Mouse (Mus musculus): Measurements from ENCODE around the gene Zfp768.
A peak's percentile ranks its signal among the peaks of the same experiment; 100 is the strongest.
"Not testable (repeated sequence)": the region's sequence is repeated elsewhere in the genome, so short reads cannot be mapped to it uniquely, and the experiment has no call there.

Zfp768 gene

DNA sequence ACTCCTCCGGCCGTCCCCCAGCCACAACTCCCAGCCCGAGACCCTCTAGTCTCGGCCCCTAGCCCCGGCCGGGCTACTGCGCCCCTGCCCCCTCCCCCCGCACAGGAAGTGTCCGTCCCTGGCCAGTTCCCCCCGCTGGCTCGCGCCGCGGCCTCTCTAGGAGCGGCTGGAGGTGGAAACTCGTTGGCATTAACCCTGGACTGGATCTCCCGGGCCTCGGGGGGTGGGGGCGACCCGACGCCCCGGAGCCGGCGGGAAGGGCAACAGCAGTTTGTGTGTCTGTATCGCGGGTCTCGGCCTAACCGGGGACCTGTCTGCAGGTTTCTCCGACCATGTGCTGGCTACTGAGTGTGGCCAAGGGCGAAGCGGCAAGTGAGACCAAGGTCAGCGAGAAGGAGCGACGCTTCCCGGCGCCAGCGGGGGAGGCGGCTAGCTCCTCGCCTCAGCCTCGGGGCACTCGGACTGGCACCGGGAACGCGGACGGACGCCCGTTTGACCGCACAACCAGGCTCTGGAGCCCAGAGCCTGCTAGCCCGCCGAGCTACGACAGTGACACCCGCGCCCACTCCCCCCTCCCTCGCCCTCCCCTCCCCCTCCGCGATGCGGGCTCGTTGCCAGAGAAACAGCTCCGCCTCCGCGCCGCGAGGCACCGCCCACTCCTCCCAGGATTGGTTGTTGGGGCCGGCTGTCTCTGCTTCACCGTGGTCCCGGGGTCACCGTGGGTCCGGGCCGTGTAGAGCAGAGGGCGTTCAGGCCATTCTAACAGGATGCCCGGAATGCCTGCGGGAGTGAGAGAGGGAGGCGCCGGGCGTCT, at the start of gene Zfp768:
Zfp768 (minus strand) TSS at position 78 of the 814 bp plus-strand sequence.
- DNase-seq: peak; percentile 76 to 90

DNA sequence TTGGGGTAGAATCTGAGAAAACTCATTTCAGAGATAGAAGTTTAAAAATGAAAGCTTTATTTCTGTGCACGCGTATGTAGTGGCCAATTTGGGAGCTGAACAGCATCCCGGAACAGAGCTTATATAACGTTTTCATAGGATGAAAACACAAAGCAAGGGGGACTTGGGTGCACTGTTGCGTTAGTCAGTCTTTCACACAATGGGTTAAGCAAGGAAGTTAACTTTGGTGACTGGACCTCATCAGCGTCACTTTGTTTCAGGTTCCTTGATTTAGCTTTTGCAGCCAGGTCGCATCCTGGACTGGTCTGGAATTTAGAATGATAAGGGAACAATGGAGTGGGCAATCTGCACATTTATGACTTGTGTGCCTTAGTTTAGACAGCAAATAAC, 48.5 kb upstream of the Zfp768 start:
- no peak for DNase-seq

DNA sequence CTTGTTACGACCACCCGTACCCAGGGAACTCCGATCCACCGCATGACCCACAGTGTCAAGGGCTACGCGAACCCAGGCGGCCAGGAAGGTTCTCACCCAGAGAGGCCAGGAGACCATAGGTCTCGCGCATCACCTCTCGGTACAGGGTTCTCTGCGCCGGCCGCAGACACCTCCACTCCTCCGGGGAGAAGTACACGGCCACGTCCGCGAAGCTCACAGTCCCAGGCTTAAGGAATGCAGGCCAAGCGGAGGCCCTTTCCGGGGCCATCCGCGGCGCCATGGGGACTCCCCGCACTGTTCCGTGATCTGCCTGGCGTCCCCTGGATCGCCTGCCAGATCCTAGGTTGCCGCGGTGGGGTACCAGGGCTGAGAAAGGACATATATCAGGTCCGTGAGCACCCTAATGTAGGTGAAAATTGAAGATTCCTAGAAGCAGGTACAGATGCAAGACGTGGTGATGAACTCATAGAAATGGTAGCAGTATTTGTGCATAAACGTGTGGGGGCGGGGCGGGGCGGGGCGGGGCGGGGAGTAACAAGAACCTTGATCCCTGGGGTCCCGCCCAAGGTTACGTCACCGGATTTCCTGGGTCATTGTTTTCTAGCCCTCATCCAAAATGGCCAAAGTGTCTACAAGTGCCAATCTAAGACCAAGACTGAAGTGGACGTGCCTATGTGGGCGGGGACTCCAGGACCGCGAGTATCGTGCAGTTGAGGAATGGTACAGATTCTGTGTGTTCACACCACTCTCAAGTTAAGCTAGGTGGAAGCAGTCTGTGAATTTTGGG, 48.0 kb upstream of the Zfp768 start, which contains the start of gene E430018J23Rik:
E430018J23Rik (minus strand) TSS at position 473 of the 787 bp plus-strand sequence.
- peak; percentile 90 to 94 for DNase-seq

DNA sequence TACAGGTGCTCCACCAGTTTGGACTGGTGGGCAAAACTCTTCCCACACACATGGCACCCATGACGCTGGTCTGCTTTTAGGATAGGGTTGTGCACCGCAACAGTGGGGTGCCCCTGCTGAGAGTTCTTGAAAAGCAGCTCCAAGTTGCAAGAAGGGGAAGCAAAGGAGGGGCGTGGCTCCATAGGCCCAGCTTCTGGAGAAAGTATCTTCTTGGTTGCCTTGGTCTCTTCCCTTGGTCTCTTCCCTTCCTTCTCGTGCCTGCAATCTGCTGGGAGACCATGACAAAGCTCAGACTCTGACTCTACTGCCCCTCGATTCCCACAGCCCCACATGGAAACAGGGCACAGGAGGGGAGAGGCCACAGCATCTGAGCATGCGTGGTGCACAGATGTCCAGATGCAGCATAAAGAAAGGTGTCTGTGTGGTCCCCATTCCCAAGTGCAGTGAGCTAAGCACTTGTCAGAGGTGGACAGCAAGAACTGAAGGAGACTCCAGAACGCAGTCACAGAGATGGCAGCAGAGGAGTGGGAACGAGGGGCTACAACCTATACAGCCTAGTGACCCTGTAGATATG, 46.9 kb upstream of the Zfp768 start:
- no peak for DNase-seq

DNA sequence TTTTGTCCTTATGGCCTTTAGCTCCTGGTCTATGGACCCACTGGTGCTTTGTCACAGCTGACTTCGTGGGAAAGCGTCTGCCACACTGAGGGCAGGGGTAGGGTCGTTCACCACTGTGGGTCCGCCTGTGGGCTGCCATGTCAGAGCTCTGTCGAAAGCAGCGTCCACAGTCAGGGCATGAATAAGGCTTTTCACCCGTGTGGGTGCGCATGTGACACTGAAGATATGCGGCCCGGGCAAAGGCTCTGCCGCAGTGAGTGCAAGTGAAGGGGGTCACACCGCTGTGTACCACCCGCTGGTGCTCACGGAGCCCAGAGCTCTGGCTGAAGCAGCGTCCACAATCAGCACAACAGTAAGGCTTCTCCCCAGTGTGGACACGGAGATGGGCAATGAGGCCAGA, 46.1 kb upstream of the Zfp768 start:
- DNase-seq: no peak

DNA sequence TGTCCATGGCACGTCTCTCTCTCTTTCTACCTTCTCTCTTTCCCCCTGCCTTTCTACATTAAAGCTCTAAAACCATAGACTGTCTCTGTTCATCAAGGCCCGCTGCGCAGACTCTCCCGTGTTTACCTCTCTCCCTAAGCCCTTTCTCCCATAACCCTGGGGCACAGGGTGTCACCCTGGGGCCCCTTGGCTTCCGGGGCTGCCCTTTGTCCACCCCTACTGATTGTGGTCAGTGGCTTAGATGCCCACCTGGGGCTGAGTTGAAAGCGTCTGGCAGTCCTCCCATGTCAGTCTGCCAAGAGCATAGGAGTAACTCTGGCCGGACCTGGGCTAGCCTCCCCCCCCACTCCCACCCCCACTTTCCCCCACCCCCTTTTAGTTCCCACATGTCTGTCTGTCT, 44.9 kb upstream of the Zfp768 start:
- no peak for DNase-seq

DNA sequence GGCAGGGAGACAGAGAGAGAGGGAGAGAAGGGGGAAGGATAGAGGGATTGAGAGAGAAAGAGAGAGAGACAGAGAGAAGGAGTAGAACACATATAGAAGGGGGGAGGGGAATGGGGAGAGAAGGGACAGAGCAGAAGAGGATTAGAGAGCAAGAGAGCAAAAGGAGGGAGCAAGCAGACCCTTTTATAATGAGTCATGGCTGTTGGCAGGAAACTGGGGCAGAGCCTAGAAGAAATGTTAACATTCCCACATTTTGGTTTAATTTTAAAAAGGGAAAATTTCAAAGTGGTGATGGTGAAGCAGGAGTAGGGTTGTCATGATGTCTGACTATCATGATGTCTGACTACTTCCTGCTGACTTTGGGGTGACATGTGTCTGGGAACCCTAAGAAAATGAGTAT, 42.8 kb upstream of the Zfp768 start:
- not testable (repeated sequence) for DNase-seq

DNA sequence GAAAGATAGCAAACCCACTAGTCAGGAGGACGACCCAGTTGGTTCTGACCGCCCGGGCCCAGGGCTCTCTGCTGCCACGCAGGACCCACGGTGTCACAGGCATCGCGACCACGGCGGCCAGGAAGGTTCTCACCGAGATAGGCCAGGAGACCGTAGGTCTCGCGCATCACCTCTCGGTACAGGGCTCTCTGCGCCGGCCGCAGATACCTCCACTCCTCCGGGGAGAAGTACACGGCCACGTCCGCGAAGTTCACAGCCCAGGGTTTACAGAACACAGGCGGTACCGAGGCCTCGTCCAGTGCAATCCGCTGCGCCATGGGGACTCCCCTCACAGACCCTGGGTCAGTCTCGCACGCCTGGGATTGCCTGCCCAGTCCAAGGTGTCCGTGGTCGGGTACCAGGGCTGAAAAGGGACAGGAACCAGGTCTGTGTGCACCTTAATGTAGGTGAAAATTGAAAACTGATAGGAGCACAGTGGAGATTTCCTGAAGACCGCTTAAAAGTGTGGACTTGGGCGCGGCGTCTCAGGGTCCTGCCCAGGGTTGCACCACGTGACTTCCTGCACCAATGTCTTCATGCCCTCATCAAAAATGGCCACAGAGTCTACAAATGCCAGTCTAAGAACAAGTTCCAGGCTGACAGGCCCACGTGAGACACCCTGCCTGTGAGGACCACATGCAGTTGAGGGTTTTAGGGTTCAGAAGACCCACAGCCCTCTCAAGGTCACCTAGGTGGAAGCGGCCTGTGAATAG, 41.4 kb upstream of the Zfp768 start, which contains the start of gene 9130019O22Rik:
9130019O22Rik (minus strand) TSS at position 526 of the 752 bp plus-strand sequence.
- peak; percentile 71 to 88 for DNase-seq

DNA sequence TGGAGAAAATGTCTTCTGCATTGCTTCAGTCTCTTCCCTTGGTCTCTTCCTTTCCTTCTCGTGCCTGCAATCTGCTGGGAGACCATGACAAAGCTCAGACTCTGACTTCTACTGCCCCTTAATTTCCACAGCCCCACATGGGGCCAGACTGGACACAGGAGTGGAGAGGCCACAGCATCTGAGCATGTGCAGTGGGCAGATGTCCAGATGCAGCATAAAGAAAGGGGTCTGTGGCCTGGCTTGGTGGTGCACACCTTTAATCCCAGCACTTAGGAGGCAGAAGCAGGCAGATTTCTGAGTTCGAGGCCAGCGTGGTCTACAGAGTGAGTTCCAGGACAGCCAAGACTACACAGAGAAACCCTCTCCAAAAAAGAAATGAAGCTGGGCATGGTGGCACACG, 40.2 kb upstream of the Zfp768 start:
- not testable (repeated sequence) for DNase-seq

DNA sequence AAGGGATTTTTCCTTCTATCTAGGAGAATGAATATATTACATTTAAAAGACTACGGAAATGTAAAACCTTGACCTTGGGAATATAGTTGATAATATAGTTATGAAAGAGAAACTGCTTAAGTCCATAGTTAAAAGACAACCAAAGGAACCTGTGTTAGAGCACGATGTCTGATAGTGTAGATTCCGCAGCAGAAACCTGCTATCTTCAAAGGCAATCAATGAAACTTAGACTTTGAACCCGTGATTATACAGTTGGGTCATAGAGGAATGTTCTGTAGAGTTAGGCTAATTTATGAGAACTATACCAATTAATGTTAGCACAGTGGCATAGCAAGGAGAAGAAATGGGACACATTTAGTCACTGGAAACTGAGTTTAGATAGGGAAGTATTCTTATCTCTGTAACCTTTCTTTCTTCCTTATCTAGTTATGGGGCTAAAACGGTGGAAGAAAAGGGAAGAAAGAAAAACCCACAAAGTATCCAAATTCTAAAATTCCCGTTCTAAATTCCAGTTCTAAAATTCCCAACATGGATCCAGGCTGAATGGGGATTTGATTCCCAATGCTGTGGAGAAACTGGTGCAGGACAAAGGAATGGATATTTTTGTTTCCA, 33.0 kb upstream of the Zfp768 start:
- no peak for DNase-seq

DNA sequence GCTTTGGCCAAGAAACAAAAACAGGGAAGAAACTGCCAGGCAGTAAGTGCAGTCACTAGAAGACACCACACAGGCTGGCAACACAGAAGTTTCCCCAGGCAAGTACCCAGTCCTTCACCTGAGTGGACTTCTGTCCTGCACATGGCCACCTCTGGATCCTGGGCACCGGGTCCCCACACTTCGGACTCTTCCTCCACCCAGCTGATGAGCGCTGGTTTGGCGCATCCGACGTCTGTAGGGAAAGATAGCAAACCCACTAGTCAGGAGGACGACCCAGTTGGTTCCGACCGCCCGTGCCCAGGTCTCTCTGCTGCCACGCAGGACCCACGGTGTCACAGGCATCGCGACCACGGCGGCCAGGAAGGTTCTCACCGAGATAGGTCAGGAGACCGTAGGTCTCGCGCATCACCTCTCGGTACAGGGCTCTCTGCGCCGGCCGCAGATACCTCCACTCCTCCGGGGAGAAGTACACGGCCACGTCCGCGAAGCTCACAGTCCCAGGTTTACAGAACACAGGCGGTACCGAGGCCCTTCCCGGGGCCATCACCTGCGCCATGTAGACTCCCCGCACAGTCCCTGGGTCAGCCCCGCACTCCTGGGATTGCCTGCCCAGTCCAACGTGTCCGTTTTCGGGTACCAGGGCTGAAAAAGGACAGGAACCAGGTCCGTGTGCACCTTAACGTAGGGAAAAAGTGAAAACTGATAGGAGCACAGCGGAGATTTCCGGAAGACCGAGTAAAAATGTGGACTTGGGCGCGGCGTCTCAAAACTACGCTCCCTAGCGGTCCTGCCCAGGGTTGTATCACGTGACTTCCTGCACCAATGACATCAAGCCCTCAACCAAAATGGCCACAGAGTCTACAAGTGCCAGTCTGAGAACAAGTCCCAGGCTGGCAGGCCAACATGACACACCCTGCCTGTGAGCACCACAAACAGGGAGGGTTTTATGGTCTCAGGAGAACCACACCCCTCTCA, 30.2 kb upstream of the Zfp768 start, which contains the start of gene Zfp747:
Zfp747 (minus strand) TSS at position 780 of the 975 bp plus-strand sequence.
- peak; percentile 82 to 89 for DNase-seq

DNA sequence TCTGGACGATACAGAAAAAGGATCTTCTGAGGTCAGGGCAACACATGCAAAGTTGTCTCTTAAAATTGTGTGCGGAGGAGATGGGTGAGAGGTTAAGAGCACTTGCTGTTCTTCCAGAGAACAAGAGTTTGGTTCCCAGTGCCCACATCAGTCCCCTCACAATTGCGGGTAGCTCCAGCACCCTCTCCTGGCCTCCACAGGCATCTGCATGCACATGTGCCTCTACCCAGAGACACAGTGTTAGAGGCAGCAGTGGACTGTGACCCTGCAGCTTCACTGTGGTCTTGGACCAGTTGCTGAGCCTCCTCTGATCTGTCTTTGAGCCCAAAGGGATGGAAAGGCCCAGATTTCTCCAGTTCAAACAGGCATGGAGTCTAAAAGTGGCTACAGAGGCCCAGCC, 26.5 kb upstream of the Zfp768 start:
- DNase-seq: not testable (repeated sequence)

DNA sequence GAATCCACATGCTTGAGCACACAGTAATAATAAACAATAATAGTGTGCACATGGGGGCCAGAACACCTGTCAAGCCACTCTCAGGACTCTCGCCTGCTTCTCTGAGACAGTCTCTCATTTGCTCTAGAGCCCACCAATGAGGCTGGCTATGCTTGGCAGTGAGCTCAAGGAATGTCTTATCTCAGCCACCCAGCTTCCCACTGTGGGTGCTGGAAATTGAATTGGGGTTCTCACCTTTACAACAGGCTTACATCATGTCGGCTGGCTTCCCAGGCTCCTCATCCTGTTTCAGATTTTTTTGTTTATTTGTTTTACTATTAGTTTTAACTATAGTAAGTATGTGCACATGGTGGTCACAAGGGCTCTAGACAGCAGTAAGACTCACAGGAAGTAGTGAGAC, 25.8 kb upstream of the Zfp768 start:
- no peak for DNase-seq

DNA sequence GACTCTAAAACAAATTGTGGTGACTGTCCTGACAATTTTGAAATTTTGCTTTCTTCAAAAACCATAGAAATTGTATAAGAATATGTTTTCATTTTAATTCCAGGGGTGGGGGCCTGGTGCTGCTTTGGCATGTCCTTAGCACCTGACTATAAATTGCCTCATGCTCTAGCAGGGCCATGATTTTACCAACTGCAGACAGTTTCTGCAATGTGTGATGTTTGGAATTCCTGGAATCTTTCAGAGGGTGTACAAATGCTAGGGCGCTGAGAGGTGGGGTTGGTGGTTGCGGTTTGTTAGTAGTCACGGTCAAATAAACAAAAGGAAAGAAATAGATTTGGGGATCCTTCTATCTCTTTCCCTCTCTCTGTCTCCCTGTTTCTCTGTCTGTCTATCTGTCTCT, 20.9 kb upstream of the Zfp768 start:
- DNase-seq: no peak

DNA sequence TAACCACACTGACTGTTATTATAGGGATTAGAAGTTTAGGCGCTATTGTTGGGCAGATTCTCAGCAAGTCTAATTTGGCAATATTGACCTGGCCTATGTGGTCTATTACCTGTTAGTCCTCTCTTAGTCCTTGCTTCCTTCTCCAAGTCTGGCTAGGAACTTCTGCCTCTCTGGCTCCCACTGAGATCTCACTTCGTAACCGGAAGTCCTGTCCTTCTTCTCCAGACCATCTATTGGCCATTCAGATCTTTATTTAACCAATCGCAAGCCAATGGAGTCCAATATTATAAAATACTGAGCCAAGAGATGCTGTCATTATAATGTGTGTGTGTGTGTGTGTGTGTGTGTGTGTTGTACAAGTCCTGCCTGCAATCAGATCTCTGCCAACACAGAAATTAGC, 18.8 kb upstream of the Zfp768 start:
- no peak for DNase-seq

DNA sequence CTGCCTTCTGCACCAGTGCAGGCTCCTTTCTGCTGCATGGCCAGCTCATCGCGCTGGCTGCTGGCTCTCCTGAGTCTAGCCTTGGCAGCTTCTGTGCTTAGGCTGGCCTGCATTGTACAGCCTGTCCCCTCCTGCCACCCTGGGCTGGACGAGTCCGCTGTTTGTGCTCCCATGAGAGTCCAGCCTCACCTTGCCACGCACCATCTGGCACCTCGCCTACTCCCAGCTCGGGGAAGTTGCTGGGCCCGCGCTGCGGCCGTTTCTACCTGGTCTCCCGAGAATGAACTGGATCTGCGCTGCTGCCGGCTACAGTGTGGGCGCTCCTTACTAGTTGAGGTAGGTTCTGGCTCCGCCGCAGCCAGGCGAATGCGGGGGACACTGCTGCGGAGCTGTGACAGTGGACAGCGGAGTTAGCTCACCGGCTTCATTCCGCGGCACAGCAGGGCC, 18.1 kb upstream of the Zfp768 start:
- DNase-seq: no peak

DNA sequence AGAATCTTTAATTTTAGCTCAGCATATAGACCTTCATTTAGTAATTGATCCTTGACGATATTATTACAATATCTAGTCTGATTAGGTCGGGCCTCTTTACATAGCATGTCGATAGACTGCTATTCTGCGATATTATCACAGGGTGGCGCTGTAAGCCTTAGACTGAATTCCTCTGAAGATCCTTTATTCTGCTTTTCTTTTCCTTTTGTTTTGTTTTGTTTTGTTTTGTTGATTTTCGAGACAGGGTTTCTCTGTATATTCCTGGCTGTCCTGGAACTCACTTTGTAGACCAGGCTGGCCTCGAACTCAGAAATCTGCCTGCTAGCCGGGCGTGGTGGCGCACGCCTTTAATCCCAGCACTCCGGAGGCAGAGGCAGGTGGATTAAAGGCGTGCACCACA, 17.0 kb upstream of the Zfp768 start:
- not testable (repeated sequence) for DNase-seq

DNA sequence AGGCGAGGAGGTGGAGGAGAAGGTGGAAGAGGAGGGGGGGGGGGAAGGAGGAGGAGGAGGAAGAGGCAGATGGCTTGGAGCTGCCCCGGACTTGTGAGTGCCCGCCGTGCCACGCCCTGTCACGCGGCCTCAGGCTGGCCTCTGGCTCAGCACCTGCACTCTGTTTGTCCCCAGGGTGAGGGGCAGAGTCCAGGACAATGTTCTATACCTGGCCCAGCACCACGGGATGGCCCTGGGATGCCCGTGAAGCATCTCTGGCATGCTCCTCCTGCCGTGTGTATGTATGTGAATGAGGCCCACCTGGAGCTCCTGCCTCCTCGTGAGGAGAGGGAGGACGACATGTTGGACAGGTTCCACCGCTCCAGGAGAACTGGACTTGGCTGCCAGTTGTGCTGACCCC, 16.1 kb upstream of the Zfp768 start:
- no peak for DNase-seq

DNA sequence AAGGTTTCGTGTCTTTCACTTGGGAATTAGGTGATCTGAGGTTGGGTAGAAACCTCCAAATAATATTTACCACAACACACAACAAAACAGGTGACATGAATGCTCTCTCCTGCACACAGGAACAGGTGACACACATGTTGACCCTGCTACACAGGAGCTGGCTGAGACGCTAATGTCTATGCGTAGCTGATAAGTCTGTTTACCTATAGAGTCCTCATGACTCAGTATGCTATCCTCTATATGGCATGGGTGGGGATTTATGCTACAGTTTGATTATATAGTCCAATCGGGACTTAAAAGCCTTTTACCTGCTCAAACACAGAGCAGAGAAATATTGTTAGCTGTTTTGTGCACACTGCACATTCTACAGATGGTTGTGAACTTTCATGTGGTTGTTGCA, 14.9 kb upstream of the Zfp768 start:
- DNase-seq: no peak

DNA sequence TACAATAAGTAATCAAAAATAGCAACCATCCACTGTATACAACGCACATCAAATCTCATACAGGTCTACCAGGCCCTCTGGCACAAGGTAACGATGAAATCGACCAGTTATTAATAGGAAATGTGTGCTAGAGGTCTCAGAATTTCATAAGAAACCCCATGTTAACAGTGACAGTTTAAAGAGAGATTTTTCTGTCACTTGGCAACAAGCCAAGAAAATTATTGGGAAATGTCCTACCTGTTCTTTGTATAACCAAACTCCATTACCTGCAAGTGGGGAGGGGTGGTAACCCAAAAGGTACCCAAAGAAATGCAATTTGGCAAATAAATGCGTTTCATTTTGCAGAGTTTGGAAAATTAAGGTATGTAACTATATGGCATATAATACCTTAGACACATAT, 13.1 kb upstream of the Zfp768 start:
- DNase-seq: no peak

DNA sequence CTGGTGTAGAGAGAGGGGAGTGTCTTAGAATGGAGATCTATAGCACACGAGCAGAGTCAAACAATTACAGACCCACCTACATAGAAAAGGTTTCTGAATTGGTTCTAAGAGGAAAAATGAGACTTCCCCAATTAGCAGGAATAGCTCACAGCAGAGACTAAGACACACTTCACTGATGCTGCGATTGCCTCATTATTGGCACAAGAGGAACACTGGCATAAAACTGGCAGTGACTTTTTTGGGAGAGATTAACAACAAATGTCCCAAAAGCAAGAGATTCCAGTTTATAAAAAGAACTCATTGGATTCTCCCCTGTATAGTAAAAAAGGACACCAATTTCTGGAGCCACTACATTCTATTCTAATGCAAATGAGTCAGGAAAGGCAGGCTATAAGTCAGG, 12.5 kb upstream of the Zfp768 start:
- no peak for DNase-seq

Measured in spleen, adult 18-20 months (tissue).